Mouse (Mus musculus): Measurements from ENCODE around the gene Dlg1. TPM values are rescaled to one million over a fixed set of nuclear protein-coding genes. Genes with fewer than 3 reads are reported as not detected.

Dlg1 gene
- polyA plus RNA-seq, 1 experiment from 2014 or later, result 21.9 TPM

GRCm38 (mm10) chr16:31896971-31897774 lies 233.9 kb downstream of the Dlg1 start:
- Histone ChIP-seq H3K9ac (replicated peaks; ENCODE audit: low read depth, low read length) (peak overlapping the region; percentile 49), H3K9me3 (ENCODE audit: control insufficient read depth, low read length) (no peaks in the 10 kb centered on the region), H3K4me1 (replicated peaks; ENCODE audit: control insufficient read depth, insufficient read depth, low read length) (peaks cover 13% of the 10 kb centered on the region), H3K27ac (ENCODE audit: low read length) (no peak overlapping the region), H3K4me2 (ENCODE audit: low read length) (peak overlapping the region; percentile 59), H3K27me3 (replicated peaks; ENCODE audit: control insufficient read depth, insufficient read depth, low read length) (no peaks in the 10 kb centered on the region), H3K36me3 (ENCODE audit: control insufficient read depth, insufficient read depth) (no peaks in the 10 kb centered on the region), H3K4me3 (replicated peaks; ENCODE audit: low read length) (peak overlapping the region; percentile 31)
- ATAC-seq, result peak; percentile 60
- 10% methylated on average over 29 of the region's 29 CpGs for WGBS

- H3K27me3 ChIP-seq (replicated peaks; ENCODE audit: control insufficient read depth, insufficient read depth, low read length), result no peaks in the 10 kb centered on the region
- H3K9me3 ChIP-seq (ENCODE audit: control insufficient read depth, low read length), result no peaks in the 10 kb centered on the region
- ATAC-seq, result peak; percentile 71
- H3K4me2 ChIP-seq (ENCODE audit: low read length), result no peak overlapping the region
- H3K27ac ChIP-seq (ENCODE audit: low read length), result no peak overlapping the region
- peaks cover 13% of the 10 kb centered on the region for H3K4me1 ChIP-seq (replicated peaks; ENCODE audit: control insufficient read depth, insufficient read depth, low read length)
- H3K4me3 ChIP-seq (replicated peaks; ENCODE audit: low read length), result no peak overlapping the region
- H3K9ac ChIP-seq (replicated peaks; ENCODE audit: low read depth, low read length), result no peak overlapping the region
- WGBS, result 68% methylated on average over 18 of the region's 18 CpGs
- H3K36me3 ChIP-seq (ENCODE audit: control insufficient read depth, insufficient read depth), result no peaks in the 10 kb centered on the region
Measured at GRCm38 (mm10) chr16:31898546-31899326, 235.5 kb downstream of the Dlg1 start.

GRCm38 (mm10) chr16:31901886-31902285 lies 238.6 kb downstream of the Dlg1 start:
- H3K27me3 ChIP-seq (replicated peaks; ENCODE audit: control insufficient read depth, insufficient read depth, low read length), result peaks cover 4% of the 10 kb centered on the region; the same call in 1 of the 2 replicates
- ATAC-seq, result no peak
- no peak overlapping the region for H3K9ac ChIP-seq (replicated peaks; ENCODE audit: low read depth, low read length)
- WGBS, result 88% methylated on average over 1 of the region's 1 CpGs
- H3K36me3 ChIP-seq (ENCODE audit: control insufficient read depth, insufficient read depth), result no peaks in the 10 kb centered on the region
- no peaks in the 10 kb centered on the region for H3K9me3 ChIP-seq (ENCODE audit: control insufficient read depth, low read length)
- H3K27ac ChIP-seq (ENCODE audit: low read length), result no peak overlapping the region
- no peak overlapping the region for H3K4me2 ChIP-seq (ENCODE audit: low read length)
- no peak overlapping the region for H3K4me3 ChIP-seq (replicated peaks; ENCODE audit: low read length)
- H3K4me1 ChIP-seq (replicated peaks; ENCODE audit: control insufficient read depth, insufficient read depth, low read length), result peaks cover 13% of the 10 kb centered on the region

GRCm38 (mm10) chr16:31903239-31903638 lies 240.0 kb downstream of the Dlg1 start:
- ATAC-seq, result no peak
- Histone ChIP-seq H3K27me3 (replicated peaks; ENCODE audit: control insufficient read depth, insufficient read depth, low read length) (peaks cover 4% of the 10 kb centered on the region; the same call in 1 of the 2 replicates), H3K27ac (ENCODE audit: low read length) (no peak overlapping the region), H3K9me3 (ENCODE audit: control insufficient read depth, low read length) (no peaks in the 10 kb centered on the region), H3K9ac (replicated peaks; ENCODE audit: low read depth, low read length) (no peak overlapping the region), H3K4me1 (replicated peaks; ENCODE audit: control insufficient read depth, insufficient read depth, low read length) (0 out of 2 replicates have a peak, but pooled peaks cover 5% of the 10 kb centered on the region), H3K36me3 (ENCODE audit: control insufficient read depth, insufficient read depth) (no peaks in the 10 kb centered on the region), H3K4me3 (replicated peaks; ENCODE audit: low read length) (no peak overlapping the region), H3K4me2 (ENCODE audit: low read length) (no peak overlapping the region)
- WGBS, result 87% methylated on average over 8 of the region's 8 CpGs

GRCm38 (mm10) chr16:31905331-31905730 lies 242.1 kb downstream of the Dlg1 start:
- H3K27me3 ChIP-seq (replicated peaks; ENCODE audit: control insufficient read depth, insufficient read depth, low read length), result peaks cover 4% of the 10 kb centered on the region; the same call in 1 of the 2 replicates
- 82% methylated on average over 4 of the region's 4 CpGs for WGBS

GRCm38 (mm10) chr16:31905891-31906825 lies 242.9 kb downstream of the Dlg1 start:
- H3K27ac ChIP-seq (ENCODE audit: low read length), result no peak overlapping the region
- peaks cover 4% of the 10 kb centered on the region; the same call in 1 of the 2 replicates for H3K27me3 ChIP-seq (replicated peaks; ENCODE audit: control insufficient read depth, insufficient read depth, low read length)
- ATAC-seq, result no peak; the same call in 1 of the 2 replicates
- no peak overlapping the region for H3K4me3 ChIP-seq (replicated peaks; ENCODE audit: low read length)
- no peak overlapping the region for H3K4me2 ChIP-seq (ENCODE audit: low read length)
- 0 out of 2 replicates have a peak overlapping the region, but pooled peaks have one; percentile 22 for H3K9ac ChIP-seq (replicated peaks; ENCODE audit: low read depth, low read length)
- 34% methylated on average over 20 of the region's 20 CpGs for WGBS
- no peaks in the 10 kb centered on the region for H3K9me3 ChIP-seq (ENCODE audit: control insufficient read depth, low read length)
- H3K4me1 ChIP-seq (replicated peaks; ENCODE audit: control insufficient read depth, insufficient read depth, low read length), result 0 out of 2 replicates have a peak, but pooled peaks cover 5% of the 10 kb centered on the region
- no peaks in the 10 kb centered on the region for H3K36me3 ChIP-seq (ENCODE audit: control insufficient read depth, insufficient read depth)

More at GRCm38 (mm10) chr16:31905331-31905730, 242.1 kb downstream of the Dlg1 start:
- H3K9ac ChIP-seq (replicated peaks; ENCODE audit: low read depth, low read length), result no peak overlapping the region
- 0 out of 2 replicates have a peak, but pooled peaks cover 5% of the 10 kb centered on the region for H3K4me1 ChIP-seq (replicated peaks; ENCODE audit: control insufficient read depth, insufficient read depth, low read length)
- no peaks in the 10 kb centered on the region for H3K36me3 ChIP-seq (ENCODE audit: control insufficient read depth, insufficient read depth)
- H3K27ac ChIP-seq (ENCODE audit: low read length), result no peak overlapping the region
- H3K9me3 ChIP-seq (ENCODE audit: control insufficient read depth, low read length), result no peaks in the 10 kb centered on the region
- no peak for ATAC-seq
- H3K4me3 ChIP-seq (replicated peaks; ENCODE audit: low read length), result no peak overlapping the region
- no peak overlapping the region for H3K4me2 ChIP-seq (ENCODE audit: low read length)

GRCm38 (mm10) chr16:31906896-31907295 lies 243.7 kb downstream of the Dlg1 start:
- Histone ChIP-seq H3K4me3 (replicated peaks; ENCODE audit: low read length) (no peak overlapping the region), H3K9ac (replicated peaks; ENCODE audit: low read depth, low read length) (no peak overlapping the region), H3K36me3 (ENCODE audit: control insufficient read depth, insufficient read depth) (no peaks in the 10 kb centered on the region), H3K27ac (ENCODE audit: low read length) (no peak overlapping the region), H3K9me3 (ENCODE audit: control insufficient read depth, low read length) (no peaks in the 10 kb centered on the region), H3K4me1 (replicated peaks; ENCODE audit: control insufficient read depth, insufficient read depth, low read length) (0 out of 2 replicates have a peak, but pooled peaks cover 5% of the 10 kb centered on the region), H3K4me2 (ENCODE audit: low read length) (0 out of 2 replicates have a peak overlapping the region, but pooled peaks have one; percentile 12), H3K27me3 (replicated peaks; ENCODE audit: control insufficient read depth, insufficient read depth, low read length) (peaks cover 4% of the 10 kb centered on the region; the same call in 1 of the 2 replicates)
- ATAC-seq, result no peak
- WGBS, result 9% methylated on average over 9 of the region's 9 CpGs

- no peaks in the 10 kb centered on the region for H3K36me3 ChIP-seq (ENCODE audit: control insufficient read depth, insufficient read depth)
- H3K27ac ChIP-seq (ENCODE audit: low read length), result no peak overlapping the region
- no peak overlapping the region for H3K9ac ChIP-seq (replicated peaks; ENCODE audit: low read depth, low read length)
- peaks cover 4% of the 10 kb centered on the region; the same call in 1 of the 2 replicates for H3K27me3 ChIP-seq (replicated peaks; ENCODE audit: control insufficient read depth, insufficient read depth, low read length)
- no peak for ATAC-seq
- 0 out of 2 replicates have a peak, but pooled peaks cover 5% of the 10 kb centered on the region for H3K4me1 ChIP-seq (replicated peaks; ENCODE audit: control insufficient read depth, insufficient read depth, low read length)
- no peak overlapping the region for H3K4me2 ChIP-seq (ENCODE audit: low read length)
- H3K9me3 ChIP-seq (ENCODE audit: control insufficient read depth, low read length), result no peaks in the 10 kb centered on the region
- H3K4me3 ChIP-seq (replicated peaks; ENCODE audit: low read length), result no peak overlapping the region
- WGBS, result 67% methylated on average over 11 of the region's 11 CpGs
Measured at GRCm38 (mm10) chr16:31908959-31909358, 245.7 kb downstream of the Dlg1 start.

Measured in forebrain, embryonic 16.5 days (tissue).